Mouse (Mus musculus) midbrain, embryonic 12.5 days (tissue): ENCODE measurements around the gene Mindy1. TPM values are rescaled to one million over a fixed set of nuclear protein-coding genes. Genes with fewer than 3 reads are reported as not detected.

Source experiments
- ATAC-seq: fragments of 200-750 bp; cut with Nextera tagmentation; 2 replicates; pipeline ENCODE4 v1.8.0; 2017; ENCODE audit warnings: low read depth, moderate TSS enrichment, moderate library complexity; ENCODE audit not compliant: low FRiP score
- H3K27ac ChIP-seq: fragments of 300-500 bp; sonication (generic); replicated peaks from 2 replicates; pipeline ENCODE4 v1.5.1; 2016; ENCODE audit warnings: mild to moderate bottlenecking
- H3K27me3 ChIP-seq: fragments of 300-500 bp; sonication (generic); 2 replicates; pipeline ENCODE4 v1.6.1; 2016; ENCODE audit warnings: mild to moderate bottlenecking
- H3K36me3 ChIP-seq: fragments of 300-500 bp; sonication (generic); 2 replicates; pipeline ENCODE4 v1.6.1; 2016
- H3K4me1 ChIP-seq: fragments of 300-500 bp; sonication (generic); 2 replicates; pipeline ENCODE4 v1.6.1; 2016
- H3K4me2 ChIP-seq: fragments of 300-500 bp; sonication (generic); replicated peaks from 2 replicates; pipeline ENCODE4 v1.6.1; 2016; ENCODE audit warnings: mild to moderate bottlenecking, moderate library complexity
- H3K4me3 ChIP-seq: fragments of 300-500 bp; sonication (generic); 2 replicates; pipeline ENCODE4 v1.5.1; 2016; ENCODE audit warnings: mild to moderate bottlenecking
- H3K9ac ChIP-seq: fragments of 300-500 bp; sonication (generic); replicated peaks from 2 replicates; pipeline ENCODE4 v1.6.1; 2016; ENCODE audit warnings: mild to moderate bottlenecking, moderate library complexity
- H3K9me3 ChIP-seq: fragments of 300-500 bp; sonication (generic); 2 replicates; pipeline ENCODE4 v1.6.1; 2016; ENCODE audit warnings: mild to moderate bottlenecking
- whole genome bisulfite sequencing: fragments of 180-500 bp; shearing (Covaris S2); methylation state at CpG from one replicate; pipeline ENCODE4 v1.1.7; 2016; 5-methylcytosine and 5-hydroxymethylcytosine counted together
- polyA plus RNA-seq: library from polyadenylated mRNA; unstranded; fragments of >200 nt; fragmentation: Nextera tagmentation; extraction: Ambion mirVana; gene quantifications from 2 replicates; pipeline ENCODE4 v1.2.1, GENCODE M21; 2016

Mindy1 gene
- polyA plus RNA-seq, 1 experiment from 2014 or later: 46.6 TPM

- Histone ChIP-seq H3K27me3 (no peaks in the 10 kb centered on the region), H3K9ac (no peak overlapping the region), H3K27ac (no peak overlapping the region), H3K4me2 (peak overlapping the region; percentile 76), H3K4me1 (peaks cover 20% of the 10 kb centered on the region), H3K4me3 (no peak overlapping the region; the same call in 1 of the 2 replicates), H3K36me3 (peaks cover 18% of the 10 kb centered on the region), H3K9me3 (no peaks in the 10 kb centered on the region)
- 90% methylated on average over 12 of the region's 12 CpGs for WGBS
- ATAC-seq: no peak
These were observed 3.5 kb downstream of the Mindy1 start for GRCm38 (mm10) chr3:95284501-95285281.

GRCm38 (mm10) chr3:95285390-95285789, 4.2 kb downstream of the Mindy1 start:
- Histone ChIP-seq H3K4me3 (no peak overlapping the region), H3K36me3 (peaks cover 25% of the 10 kb centered on the region), H3K4me2 (peak overlapping the region; percentile 6; the same call in 1 of the 2 replicates), H3K4me1 (peaks cover 20% of the 10 kb centered on the region), H3K9me3 (no peaks in the 10 kb centered on the region), H3K27me3 (no peaks in the 10 kb centered on the region), H3K9ac (no peak overlapping the region), H3K27ac (no peak overlapping the region)
- 96% methylated on average over 5 of the region's 5 CpGs for WGBS
- no peak for ATAC-seq

- Histone ChIP-seq H3K36me3 (peaks cover 31% of the 10 kb centered on the region), H3K9ac (no peak overlapping the region), H3K27me3 (no peaks in the 10 kb centered on the region), H3K27ac (no peak overlapping the region), H3K9me3 (no peaks in the 10 kb centered on the region), H3K4me2 (0 out of 2 replicates have a peak overlapping the region, but pooled peaks have one; percentile 6), H3K4me3 (no peak overlapping the region), H3K4me1 (peaks cover 15% of the 10 kb centered on the region)
- WGBS: 70% methylated on average over 5 of the region's 5 CpGs
- ATAC-seq: no peak
These were observed 4.9 kb downstream of the Mindy1 start for GRCm38 (mm10) chr3:95286011-95286410.

- Histone ChIP-seq H3K4me1 (peaks cover 15% of the 10 kb centered on the region), H3K4me2 (no peak overlapping the region), H3K9ac (no peak overlapping the region), H3K4me3 (no peak overlapping the region), H3K36me3 (peaks cover 36% of the 10 kb centered on the region), H3K27me3 (no peaks in the 10 kb centered on the region), H3K9me3 (no peaks in the 10 kb centered on the region), H3K27ac (no peak overlapping the region)
- ATAC-seq: no peak
- 89% methylated on average over 7 of the region's 7 CpGs for WGBS
These were observed 5.4 kb downstream of the Mindy1 start for GRCm38 (mm10) chr3:95286510-95286909.

GRCm38 (mm10) chr3:95287541-95287940, 6.4 kb downstream of the Mindy1 start:
- H3K4me2 ChIP-seq: no peak overlapping the region
- H3K36me3 ChIP-seq: peaks cover 46% of the 10 kb centered on the region
- H3K4me3 ChIP-seq: no peak overlapping the region
- no peak for ATAC-seq
- peaks cover 15% of the 10 kb centered on the region for H3K4me1 ChIP-seq
- H3K9ac ChIP-seq: no peak overlapping the region
- H3K9me3 ChIP-seq: no peaks in the 10 kb centered on the region
- 88% methylated on average over 3 of the region's 3 CpGs for WGBS
- H3K27ac ChIP-seq: no peak overlapping the region
- H3K27me3 ChIP-seq: no peaks in the 10 kb centered on the region

- no peaks in the 10 kb centered on the region for H3K27me3 ChIP-seq
- WGBS: 89% methylated on average over 4 of the region's 4 CpGs
- ATAC-seq: no peak
- H3K4me1 ChIP-seq: peaks cover 6% of the 10 kb centered on the region
- H3K36me3 ChIP-seq: peaks cover 63% of the 10 kb centered on the region
- no peak overlapping the region for H3K27ac ChIP-seq
- H3K4me3 ChIP-seq: no peak overlapping the region
- no peaks in the 10 kb centered on the region for H3K9me3 ChIP-seq
- no peak overlapping the region for H3K4me2 ChIP-seq
- no peak overlapping the region for H3K9ac ChIP-seq
These were observed 8.3 kb downstream of the Mindy1 start for GRCm38 (mm10) chr3:95289419-95289818.

GRCm38 (mm10) chr3:95290156-95290555, 9.0 kb downstream of the Mindy1 start:
- Histone ChIP-seq H3K4me1 (no peaks in the 10 kb centered on the region), H3K4me3 (no peak overlapping the region), H3K36me3 (peaks cover 71% of the 10 kb centered on the region), H3K27ac (no peak overlapping the region), H3K9me3 (no peaks in the 10 kb centered on the region), H3K27me3 (no peaks in the 10 kb centered on the region), H3K4me2 (no peak overlapping the region), H3K9ac (no peak overlapping the region)
- no peak for ATAC-seq
- WGBS: 82% methylated on average over 6 of the region's 6 CpGs

GRCm38 (mm10) chr3:95291041-95291440, 9.9 kb downstream of the Mindy1 start:
- peaks cover 77% of the 10 kb centered on the region for H3K36me3 ChIP-seq
- no peak for ATAC-seq

GRCm38 (mm10) chr3:95292899-95293298, 11.8 kb downstream of the Mindy1 start:
- Histone ChIP-seq H3K27ac (no peak overlapping the region), H3K36me3 (peaks cover 77% of the 10 kb centered on the region)
- 93% methylated on average over 2 of the region's 2 CpGs for WGBS

More at GRCm38 (mm10) chr3:95291041-95291440, 9.9 kb downstream of the Mindy1 start:
- no peaks in the 10 kb centered on the region for H3K27me3 ChIP-seq
- H3K4me2 ChIP-seq: no peak overlapping the region
- 88% methylated on average over 4 of the region's 4 CpGs for WGBS
- H3K4me3 ChIP-seq: no peak overlapping the region
- H3K4me1 ChIP-seq: no peaks in the 10 kb centered on the region
- H3K9ac ChIP-seq: no peak overlapping the region
- H3K27ac ChIP-seq: no peak overlapping the region
- no peaks in the 10 kb centered on the region for H3K9me3 ChIP-seq

GRCm38 (mm10) chr3:95293537-95293936, 12.4 kb downstream of the Mindy1 start:
- no peak overlapping the region for H3K9ac ChIP-seq
- no peak overlapping the region for H3K4me2 ChIP-seq
- no peak for ATAC-seq
- no peak overlapping the region for H3K27ac ChIP-seq
- no peaks in the 10 kb centered on the region for H3K27me3 ChIP-seq
- WGBS: 85% methylated on average over 11 of the region's 11 CpGs
- no peak overlapping the region for H3K4me3 ChIP-seq
- H3K4me1 ChIP-seq: no peaks in the 10 kb centered on the region
- no peaks in the 10 kb centered on the region for H3K9me3 ChIP-seq
- H3K36me3 ChIP-seq: peaks cover 70% of the 10 kb centered on the region

More at GRCm38 (mm10) chr3:95292899-95293298, 11.8 kb downstream of the Mindy1 start:
- ATAC-seq: no peak
- Histone ChIP-seq H3K4me3 (no peak overlapping the region), H3K27me3 (no peaks in the 10 kb centered on the region), H3K9ac (no peak overlapping the region), H3K4me1 (no peaks in the 10 kb centered on the region), H3K9me3 (no peaks in the 10 kb centered on the region), H3K4me2 (no peak overlapping the region)

GRCm38 (mm10) chr3:95294316-95294715, 13.2 kb downstream of the Mindy1 start:
- 90% methylated on average over 7 of the region's 7 CpGs for WGBS
- Histone ChIP-seq H3K9ac (no peak overlapping the region), H3K36me3 (peaks cover 66% of the 10 kb centered on the region), H3K27ac (no peak overlapping the region), H3K27me3 (no peaks in the 10 kb centered on the region), H3K9me3 (no peaks in the 10 kb centered on the region), H3K4me2 (no peak overlapping the region), H3K4me1 (no peaks in the 10 kb centered on the region), H3K4me3 (no peak overlapping the region)
- ATAC-seq: no peak

- peaks cover 62% of the 10 kb centered on the region for H3K36me3 ChIP-seq
- H3K9me3 ChIP-seq: no peaks in the 10 kb centered on the region
- no peak overlapping the region for H3K9ac ChIP-seq
- H3K27ac ChIP-seq: no peak overlapping the region
- H3K27me3 ChIP-seq: no peaks in the 10 kb centered on the region
- no peaks in the 10 kb centered on the region for H3K4me1 ChIP-seq
- H3K4me3 ChIP-seq: no peak overlapping the region
- H3K4me2 ChIP-seq: no peak overlapping the region
- 91% methylated on average over 5 of the region's 5 CpGs for WGBS
- ATAC-seq: no peak
These were observed 13.6 kb downstream of the Mindy1 start for GRCm38 (mm10) chr3:95294718-95295117.
